Mouse (Mus musculus): ENCODE data around the gene Kcnmb1.
A peak's percentile ranks its signal among the peaks of the same experiment; 100 is the strongest.

Kcnmb1 gene

GRCm38 (mm10) chr11:34000416-34000815 lies 37.6 kb downstream of the Kcnmb1 start:
- no peak for DNase-seq (ENCODE audit: low spot score)

- peak; percentile 48 for DNase-seq (ENCODE audit: low spot score)
Measured at GRCm38 (mm10) chr11:34001938-34002592, 39.3 kb downstream of the Kcnmb1 start.

- no peak for DNase-seq (ENCODE audit: low spot score)
Measured at GRCm38 (mm10) chr11:34002593-34002965, 39.8 kb downstream of the Kcnmb1 start.

GRCm38 (mm10) chr11:34007616-34008015 lies 44.8 kb downstream of the Kcnmb1 start:
- DNase-seq (ENCODE audit: low spot score): no peak

- no peak for DNase-seq (ENCODE audit: low spot score)
Measured at GRCm38 (mm10) chr11:34008214-34008613, 45.4 kb downstream of the Kcnmb1 start.

- peak; percentile 55 for DNase-seq (ENCODE audit: low spot score)
Measured at GRCm38 (mm10) chr11:34008702-34009101, 45.9 kb downstream of the Kcnmb1 start.

- DNase-seq (ENCODE audit: low spot score): no peak
Measured at GRCm38 (mm10) chr11:34009316-34010087, 46.7 kb downstream of the Kcnmb1 start.

GRCm38 (mm10) chr11:34010133-34010858 lies 47.5 kb downstream of the Kcnmb1 start:
- DNase-seq (ENCODE audit: low spot score): no peak

- DNase-seq (ENCODE audit: low spot score): no peak
Measured at GRCm38 (mm10) chr11:34010859-34011172, 48.0 kb downstream of the Kcnmb1 start.

GRCm38 (mm10) chr11:34012007-34012652 lies 49.3 kb downstream of the Kcnmb1 start:
- no peak for DNase-seq (ENCODE audit: low spot score)
